Mouse (Mus musculus) adipocyte (in vitro differentiated cells): ENCODE measurements around the gene Gtf2f2.
"Not testable (repeated sequence)": the region's sequence is repeated elsewhere in the genome, so short reads cannot be mapped to it uniquely, and the experiment has no call there.

Source experiments
- DNase-seq: peaks from one replicate; pipeline ENCODE4 v3.0.0-alpha.2; 2016; ENCODE audit warnings: low spot score

The Gtf2f2 gene

DNA sequence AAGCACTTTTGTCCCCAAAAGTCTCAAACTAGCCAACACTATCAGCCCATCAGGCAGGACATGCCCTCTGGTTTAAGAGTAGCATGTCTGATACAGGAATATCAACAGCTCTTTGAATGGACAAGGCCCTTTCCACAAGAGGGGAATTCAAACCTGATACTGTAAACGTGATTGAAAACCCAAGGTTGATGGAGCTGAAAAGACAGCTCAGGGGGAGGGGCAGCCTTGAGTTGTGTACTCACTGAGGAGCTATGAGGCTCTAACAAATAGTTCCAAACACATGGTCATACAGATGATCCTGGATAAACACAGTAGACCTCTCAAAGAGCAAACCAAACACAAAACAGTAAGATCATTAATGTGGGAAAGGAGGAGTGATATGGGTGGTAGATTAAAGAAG is 12.6 kb downstream of the Gtf2f2 start:
- DNase-seq, result no peak

DNA sequence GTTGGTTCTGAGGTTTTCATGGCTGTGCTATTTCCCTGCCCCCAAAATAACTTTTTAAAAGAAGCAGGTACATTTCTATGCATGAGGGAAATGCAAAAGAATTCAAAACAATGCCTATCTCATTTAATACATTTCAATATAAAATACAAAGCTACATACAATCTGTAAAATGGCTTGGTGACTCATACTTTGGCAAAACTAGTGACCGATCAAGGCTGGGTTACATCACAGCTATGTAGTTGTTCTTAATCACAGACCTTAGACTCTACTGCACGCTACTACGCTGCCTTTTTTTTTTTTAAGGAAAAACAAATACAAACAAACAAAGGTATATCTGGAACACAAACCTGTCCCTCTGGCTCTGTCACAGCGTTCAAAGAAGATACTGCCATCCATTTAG is 18.3 kb downstream of the Gtf2f2 start:
- no peak for DNase-seq

DNA sequence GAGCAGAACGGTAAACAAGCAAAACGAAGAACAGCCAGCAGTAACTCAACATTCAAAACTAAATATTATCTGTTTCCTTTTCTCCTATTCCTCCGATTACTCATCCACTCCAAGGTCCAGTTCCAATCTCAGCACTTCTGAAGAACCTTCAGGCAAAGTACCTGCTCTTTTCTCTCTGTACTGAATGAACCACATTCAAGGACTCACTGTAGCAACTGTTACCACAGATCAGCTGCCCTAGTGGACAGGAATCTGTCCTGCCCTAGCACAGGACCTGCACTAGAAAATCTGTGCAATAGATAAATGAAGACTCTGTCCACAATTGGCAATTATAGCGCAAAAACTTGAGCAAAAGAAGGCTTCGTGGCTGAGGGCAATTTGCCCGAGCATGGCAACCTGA is 19.7 kb downstream of the Gtf2f2 start:
- no peak for DNase-seq

DNA sequence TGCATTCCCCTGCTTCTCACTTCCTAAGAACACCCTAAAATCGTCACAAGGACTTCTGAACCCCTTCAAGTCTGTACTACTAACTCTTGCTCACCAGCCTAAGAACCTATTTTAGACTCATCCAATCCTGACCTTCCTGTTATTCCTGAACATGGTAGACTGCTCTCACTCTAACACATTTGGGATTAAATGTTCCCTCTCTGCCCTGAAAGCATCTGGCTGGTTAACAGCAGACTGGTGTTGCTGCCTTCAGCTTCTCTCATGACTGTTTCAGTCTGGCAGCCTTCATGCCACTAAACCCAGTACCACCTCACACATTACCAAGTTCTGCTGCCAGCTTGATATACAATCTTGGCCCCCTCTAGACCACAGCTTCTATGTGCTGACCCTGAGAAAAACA is 21.5 kb downstream of the Gtf2f2 start:
- no peak for DNase-seq

DNA sequence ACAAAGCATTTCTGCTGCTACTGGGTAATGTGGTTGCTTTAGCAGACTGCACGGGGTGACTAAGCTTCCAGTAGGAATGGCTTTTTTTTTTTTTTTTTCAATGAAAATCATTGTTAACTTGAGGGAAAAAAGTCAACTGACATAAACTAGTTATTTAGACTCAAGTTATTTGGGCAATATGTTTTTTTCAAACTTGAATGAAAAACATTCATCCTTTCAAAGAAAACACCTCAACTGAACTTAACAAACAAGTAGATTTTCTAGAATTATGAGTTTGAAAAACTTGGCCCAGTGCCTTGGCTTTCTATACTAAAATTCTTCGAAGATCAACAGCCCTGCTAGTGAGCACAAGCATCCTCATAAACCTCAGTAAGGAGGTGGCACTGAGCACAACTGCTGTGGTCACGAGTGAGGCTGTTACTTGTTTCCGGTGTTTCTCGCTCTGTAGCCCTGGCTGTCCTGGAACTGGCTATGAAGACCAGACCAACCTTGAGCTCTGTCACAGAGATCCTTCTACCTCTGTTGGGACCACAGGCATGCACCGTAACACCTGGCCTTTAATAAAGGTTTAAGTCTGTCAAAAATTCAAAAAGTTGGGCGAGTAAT is 23.7 kb downstream of the Gtf2f2 start:
- no peak for DNase-seq

DNA sequence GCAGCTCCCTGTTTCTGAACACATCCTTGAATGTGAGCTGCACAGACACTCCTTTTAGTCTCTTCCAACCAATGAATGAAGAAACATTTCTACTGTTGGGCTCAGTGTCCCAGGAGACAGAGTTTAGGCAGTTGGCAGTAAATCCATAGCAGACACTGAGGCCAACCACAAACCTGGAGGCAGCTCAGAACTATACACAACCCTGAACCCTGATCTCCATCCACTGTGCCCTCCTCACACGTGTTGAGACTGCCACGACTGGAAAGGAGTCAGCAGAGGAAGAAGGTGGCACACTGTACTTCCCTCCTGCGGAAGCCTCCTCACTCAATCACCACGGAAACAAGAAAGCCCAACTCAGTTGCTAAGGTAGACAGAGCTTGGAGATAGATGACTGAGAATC is 25.6 kb downstream of the Gtf2f2 start:
- DNase-seq, result peak; percentile 80

DNA sequence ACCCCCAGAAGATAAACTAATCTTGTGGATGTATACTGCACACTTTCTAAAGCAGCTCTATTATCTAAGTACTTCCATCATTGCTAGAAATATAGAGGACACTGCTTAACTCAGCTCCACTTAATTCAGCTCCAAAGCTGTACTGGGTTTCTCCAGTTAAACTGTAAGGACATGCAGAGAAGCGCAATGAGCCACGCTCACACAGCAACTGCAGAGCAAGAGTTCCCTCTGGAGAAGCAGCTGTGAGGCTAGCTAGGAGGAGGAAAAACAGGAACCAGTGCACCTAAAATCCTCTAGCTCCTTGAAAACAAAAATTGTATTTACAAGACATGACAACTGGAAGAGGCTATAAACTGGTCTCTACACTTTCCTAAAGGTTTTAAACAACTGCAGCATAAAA is 26.8 kb downstream of the Gtf2f2 start:
- DNase-seq, result no peak

DNA sequence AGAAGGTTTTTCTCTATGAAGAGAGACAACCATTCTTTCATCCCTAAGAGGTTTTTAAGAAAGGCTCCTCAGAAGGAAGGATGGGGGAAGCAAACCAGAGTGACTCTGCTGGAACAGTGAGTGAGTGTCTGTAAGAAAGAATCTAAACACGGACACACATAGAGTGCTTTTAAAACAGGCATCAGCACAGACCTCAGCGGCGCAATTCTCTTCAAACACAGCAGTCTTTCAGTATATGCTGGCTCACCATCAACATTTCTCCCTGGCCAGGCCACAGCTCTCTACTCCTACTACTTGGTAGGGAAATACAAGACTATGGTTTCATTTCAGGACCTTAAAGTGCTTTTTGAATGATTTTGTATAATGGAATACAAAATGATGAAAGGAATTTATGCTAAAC is 29.4 kb downstream of the Gtf2f2 start:
- DNase-seq, result no peak

DNA sequence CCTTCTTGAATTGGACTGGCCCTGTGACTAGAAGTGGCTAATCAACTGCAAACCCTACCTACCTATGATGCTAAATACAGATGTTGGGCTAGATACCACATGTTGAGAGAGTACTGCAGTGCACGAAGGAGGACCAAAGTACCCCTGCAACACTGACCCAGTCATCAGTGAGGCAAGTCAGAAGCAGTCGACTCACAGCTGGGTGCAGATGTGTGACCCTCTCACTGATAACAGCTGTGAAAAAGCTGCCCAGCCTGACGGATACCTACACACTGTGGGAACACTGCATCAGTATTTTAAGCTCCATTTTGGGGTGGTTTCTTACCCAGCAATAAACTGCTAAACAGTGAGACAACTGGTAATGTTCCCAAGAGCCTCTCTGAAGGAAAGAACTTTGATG is 34.6 kb downstream of the Gtf2f2 start:
- DNase-seq, result no peak

DNA sequence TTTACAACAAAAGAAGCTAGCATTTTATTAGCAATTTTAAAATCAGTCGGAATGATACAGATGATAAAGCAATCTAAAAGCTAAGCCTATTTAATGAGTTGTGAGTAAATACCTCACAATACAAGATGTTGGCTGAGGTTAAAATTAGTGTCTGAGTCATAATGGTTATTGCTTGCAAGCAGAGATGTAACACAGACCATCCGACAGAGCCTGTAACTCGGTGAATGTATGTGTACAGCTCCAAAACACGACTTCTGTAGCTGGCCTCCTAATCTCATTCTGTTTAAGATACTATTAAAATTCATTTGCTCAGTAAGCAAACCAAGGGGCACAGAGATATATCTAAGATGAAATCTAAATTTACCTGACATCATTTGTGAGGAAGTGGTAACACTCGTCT is 43.4 kb downstream of the Gtf2f2 start:
- no peak for DNase-seq

DNA sequence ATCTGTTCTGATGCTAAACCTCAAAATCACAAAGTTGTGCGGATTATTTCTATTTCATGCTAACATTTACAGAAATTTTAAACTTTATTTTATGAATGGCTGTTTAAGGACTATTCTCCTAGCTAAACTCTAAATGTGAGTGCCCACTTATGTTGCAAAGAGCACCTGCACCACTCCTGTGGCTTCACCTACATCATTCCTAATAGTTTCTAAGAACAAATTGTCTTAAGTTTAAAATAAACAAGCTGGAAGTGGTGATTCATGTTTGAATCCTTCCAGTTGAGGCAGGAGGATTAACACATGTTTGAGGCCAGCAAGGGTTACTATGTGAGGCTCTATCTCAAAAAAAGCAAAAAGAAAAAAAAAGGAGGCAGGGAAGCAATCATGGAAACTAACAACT is 46.2 kb downstream of the Gtf2f2 start:
- DNase-seq, result no peak

DNA sequence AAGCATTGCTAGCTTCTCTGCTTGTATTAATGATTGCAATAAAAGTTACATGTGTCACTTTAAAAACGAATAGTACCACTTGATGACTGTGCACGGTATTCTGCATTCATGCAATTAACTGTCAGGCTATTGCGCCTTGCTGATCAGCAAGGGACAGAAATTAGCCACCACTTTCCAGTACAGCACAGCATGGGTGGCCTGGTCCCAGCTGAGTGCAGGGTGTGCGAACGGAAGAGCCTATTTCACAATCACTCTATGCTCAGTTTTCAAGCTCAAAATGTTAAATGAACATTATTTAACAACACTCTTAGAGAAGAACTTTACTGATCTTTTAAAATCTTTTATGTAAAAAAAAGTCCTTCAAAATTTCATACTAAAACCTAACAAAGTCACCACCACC is 46.7 kb downstream of the Gtf2f2 start:
- no peak for DNase-seq

DNA sequence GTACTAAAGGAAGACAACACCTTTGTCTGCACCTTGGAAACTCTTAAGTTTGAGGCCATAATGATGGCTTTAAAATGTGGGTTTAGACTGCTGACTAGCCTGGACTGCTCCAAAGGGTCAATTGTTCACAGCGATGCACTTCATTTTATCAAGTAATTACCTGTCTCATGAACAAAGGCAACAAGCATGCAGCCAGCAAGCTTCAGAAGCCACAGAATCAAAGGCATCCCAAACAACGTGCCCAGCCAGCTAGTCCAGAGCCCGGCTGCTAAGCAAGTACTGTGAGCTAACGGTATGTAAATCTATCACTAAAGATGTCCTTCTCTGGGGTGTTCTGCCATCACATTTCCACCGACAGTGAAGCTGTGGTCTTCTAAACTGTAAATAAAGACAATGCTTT is 47.5 kb downstream of the Gtf2f2 start:
- DNase-seq, result no peak

DNA sequence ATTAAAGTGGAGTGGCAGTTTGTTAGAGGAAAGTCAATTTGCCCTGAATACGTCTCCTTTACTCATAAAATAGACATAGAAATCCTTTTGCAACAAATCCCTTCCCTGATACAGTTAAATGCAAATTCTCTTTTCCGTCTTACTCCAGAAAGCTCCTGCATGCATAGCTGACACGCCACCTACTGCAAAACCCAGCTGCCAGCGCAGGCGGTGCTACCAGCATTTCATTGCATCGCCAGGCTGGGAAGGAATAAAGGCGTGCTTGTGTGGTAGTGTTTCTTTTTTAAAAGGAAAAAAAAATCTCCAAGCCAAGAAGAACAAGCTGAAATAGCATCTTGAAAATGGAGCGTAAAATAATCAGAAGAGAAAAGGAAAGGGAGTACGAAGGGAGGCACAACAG is 48.4 kb downstream of the Gtf2f2 start:
- no peak for DNase-seq

DNA sequence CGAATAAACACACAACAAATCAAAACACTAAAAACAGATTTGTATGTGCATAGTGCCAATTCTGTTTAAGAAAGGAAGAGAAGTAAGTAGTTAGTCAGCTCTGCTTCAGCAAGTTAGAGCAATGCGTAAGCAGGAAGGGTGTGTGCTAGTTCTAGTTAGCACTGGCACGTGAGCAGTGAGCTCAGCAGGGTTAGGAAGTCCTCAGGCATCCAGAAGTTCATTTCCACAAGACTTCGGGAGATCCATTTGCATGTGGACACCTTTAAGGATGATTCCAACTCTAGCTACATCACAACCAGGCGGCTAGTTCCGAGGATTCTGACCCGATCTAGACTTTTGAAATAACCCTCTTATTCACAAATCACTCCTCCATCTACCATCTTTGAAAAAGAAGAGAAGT is 55.9 kb downstream of the Gtf2f2 start, which contains the start of gene Kctd4:
Kctd4 (plus strand) TSS at position 244 of the 400 bp plus-strand sequence.
- no peak for DNase-seq

DNA sequence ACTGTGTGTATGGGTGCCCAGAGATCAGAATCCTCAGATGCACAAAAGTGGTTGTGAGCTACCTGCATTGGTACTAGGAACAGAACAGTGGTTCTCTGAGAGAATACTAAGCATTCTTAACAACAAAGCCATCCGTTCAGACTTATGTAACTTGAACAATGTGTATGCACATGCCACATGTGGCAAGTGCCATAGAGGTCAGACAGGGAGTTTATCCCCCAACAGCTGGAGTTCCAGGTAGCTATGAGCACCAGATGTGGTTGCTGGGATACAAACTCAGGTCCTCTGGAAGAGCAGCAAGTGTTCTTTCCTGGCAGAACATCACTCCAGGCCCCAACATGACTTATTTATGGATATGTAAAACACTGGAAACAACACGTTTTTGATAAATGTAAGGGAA is 57.7 kb downstream of the Gtf2f2 start:
- no peak for DNase-seq

DNA sequence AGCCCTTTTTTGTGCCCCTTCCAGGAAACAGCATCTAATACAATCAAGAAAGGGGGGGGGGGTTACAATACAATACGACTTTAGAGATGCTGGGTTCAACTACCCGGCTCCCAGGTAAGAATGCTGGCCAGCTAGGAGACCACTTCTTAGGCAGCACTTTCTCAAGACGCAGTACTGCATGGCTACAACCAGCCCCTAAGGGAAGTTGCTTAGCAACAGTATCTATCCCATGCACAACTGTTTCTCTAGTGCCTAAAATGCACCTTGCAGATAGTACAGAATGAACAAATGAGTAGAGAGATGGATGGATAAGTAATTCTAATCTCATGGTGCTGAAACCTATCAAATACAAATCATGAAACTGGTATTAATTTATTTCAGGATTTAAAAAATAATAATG is 63.0 kb downstream of the Gtf2f2 start:
- DNase-seq, result no peak

DNA sequence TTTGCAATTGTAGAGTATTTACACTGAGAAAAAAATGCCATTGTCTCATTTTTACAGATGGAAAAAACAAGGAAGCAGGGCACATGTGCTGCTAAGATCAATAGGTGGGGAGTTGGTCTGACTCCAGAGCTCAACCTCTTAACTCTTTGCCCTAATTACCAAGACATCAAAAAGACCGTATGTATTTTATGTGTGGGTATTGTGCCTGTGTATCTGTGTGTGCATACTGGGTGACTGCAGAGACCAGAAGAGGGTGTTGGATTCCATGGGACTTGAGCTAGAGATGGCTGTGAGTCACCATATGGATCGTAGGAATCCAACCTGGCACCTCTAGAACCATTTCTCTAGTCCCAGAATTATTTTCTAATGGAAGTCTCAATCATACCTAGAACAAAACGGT is 68.3 kb downstream of the Gtf2f2 start:
- DNase-seq, result no peak

DNA sequence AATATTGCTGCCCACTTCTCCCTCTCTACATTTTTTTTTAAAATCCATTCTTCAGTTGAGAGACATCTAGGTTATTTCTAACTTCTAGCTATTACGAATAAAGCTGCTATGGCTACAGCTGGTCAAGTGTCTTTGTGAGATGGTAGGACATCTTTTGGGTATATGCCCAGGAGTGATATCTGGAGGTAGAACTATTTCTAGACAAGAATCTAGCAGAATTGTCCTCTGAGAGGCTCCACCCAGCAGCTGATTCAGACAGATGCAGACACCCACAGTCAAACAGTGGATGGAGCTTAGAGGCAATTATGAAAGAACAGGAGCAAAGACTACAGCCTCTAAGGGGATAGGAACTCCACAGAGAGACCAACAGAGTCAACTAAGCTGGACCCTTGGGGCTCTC is 69.2 kb downstream of the Gtf2f2 start:
- no peak for DNase-seq

DNA sequence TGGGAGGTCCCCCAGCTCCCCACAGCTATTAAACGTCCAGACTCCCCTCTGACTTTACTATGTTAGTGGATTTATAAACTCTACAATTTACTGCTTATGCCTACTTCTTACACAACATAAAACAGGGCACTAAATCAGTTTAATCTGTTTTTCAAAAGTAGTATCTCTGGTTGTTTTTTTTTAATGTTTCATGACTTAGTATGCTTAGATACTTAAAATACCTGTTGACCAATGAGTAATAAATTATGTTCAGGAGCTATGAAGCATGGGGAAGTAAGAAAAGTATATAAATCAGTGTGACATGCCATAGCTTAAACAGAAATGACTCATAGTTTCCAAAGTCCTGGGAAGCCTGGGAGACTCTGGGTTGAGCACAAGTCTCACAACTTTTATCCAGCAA is 73.0 kb downstream of the Gtf2f2 start:
- DNase-seq, result no peak

DNA sequence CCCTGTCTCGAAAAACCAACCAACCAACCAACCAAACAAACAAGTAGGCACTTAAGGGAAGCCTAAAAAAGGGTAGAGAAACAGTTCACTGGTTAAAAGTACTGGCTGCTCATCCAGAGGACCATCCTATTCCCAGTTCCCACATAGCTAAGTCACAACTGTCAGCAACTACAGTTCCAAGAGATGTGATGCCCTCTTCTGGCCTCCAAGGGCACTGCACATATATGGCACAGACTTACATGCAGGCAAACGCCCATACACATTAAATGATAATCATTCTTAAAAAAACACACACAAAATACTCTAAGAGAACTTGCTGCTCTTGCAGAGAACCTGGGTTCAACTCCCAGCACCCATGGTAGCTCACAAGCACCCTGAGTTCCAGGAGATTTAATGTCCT is 76.3 kb downstream of the Gtf2f2 start:
- DNase-seq, result no peak

DNA sequence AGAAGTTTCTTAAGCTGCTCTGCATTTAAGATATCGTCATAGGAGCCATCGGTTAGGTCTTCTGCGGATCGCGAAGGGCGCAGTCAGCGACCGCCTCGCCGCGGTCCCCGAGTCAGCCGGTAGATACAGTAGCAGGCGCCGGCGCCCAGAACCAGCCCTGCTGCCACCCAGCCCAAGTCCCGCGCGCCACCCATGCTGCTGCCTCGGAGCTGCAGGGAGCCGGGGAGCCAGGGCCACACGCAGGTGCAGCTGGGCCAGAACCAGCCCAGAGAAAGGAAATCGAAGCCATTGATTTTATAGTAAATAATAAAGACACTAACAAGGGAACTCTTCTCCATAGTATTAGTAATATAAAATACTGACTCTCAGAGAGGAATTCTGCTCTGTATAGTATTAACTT is 79.4 kb downstream of the Gtf2f2 start:
- no peak for DNase-seq

DNA sequence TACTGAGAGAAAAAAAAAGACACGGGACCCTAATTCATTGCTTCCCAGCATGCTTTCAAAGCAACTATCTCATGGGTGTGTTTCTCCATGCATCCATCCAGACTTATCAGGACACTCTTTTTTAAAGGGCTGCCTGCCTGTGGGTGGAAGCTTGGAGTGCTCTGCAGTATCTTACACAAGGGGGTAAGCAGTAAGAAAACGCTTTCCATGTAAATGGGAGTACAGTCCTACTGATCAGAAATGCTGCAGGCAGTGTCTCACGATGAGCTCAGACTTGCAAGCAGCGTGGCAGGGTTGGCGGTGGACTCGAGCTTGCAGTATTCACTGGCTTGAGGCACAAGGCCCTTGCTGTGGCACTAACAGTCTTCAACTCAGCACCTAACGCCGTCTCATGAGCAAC is 81.0 kb downstream of the Gtf2f2 start:
- DNase-seq, result not testable (repeated sequence)

DNA sequence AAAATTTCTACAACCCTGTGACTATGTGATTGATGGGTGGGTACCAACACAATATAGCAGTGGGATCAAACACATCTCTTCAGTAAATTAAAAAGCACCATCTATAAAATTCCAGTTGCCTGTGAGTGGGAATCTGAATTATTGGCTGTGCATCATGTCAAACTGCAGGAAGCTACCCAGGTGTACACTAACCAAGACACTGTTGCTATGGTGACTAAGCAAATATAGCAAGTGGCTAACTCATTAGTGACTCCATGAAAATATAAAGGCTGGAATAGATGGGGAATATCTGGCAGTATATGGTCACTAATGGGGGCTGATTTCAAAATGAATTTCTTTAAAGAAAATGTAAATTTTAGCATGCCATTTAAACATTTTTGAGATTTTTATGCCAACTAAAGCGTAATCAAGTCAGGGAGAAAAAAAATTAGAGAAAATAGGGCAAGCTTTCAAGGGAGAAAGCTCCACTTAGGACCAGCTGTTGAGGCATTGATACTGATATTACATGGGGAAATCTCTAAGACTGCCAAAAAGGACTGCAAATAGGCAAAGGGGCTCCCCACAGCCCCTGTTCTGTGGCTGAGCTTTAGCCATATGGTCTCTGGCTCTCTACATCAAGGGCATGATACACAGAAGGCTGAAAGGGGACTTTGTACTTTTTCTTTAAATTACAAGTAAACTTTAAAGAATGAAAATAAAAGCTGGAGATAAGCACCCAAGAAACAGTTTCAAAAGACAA is 87.2 kb downstream of the Gtf2f2 start:
- no peak for DNase-seq
